Mouse (Mus musculus) embryonic fibroblast, embryonic 13.5 days (primary cell): ENCODE measurements around the gene Zfp207.

ENCODE experiments used
- CTCF ChIP-seq: IDR thresholded peaks from 2 replicates; pipeline ENCODE4 v1.5.1; 2011; ENCODE audit warnings: mild to moderate bottlenecking, control low read depth, low read length, moderate library complexity, borderline replicate concordance; ENCODE audit not compliant: insufficient read depth
- POLR2A ChIP-seq: IDR thresholded peaks from 2 replicates; pipeline ENCODE4 v1.6.1; 2011; ENCODE audit warnings: low read depth, mild to moderate bottlenecking, control low read depth, low read length, moderate library complexity

- no peak for TF ChIP-seq POLR2A
- TF ChIP-seq CTCF = no peak
Observed at GRCm38 (mm10) chr11:80354832-80355231, 28.2 kb upstream of the Zfp207 start.
